Mouse (Mus musculus): ENCODE data around the gene Bex6. TPM values are rescaled to one million over a fixed set of nuclear protein-coding genes. Genes with fewer than 3 reads are reported as not detected.
"Not testable (repeated sequence)": the region's sequence is repeated elsewhere in the genome, so short reads cannot be mapped to it uniquely, and the experiment has no call there.

The Bex6 gene
- polyA plus RNA-seq, 1 experiment from 2014 or later = not detected

DNA sequence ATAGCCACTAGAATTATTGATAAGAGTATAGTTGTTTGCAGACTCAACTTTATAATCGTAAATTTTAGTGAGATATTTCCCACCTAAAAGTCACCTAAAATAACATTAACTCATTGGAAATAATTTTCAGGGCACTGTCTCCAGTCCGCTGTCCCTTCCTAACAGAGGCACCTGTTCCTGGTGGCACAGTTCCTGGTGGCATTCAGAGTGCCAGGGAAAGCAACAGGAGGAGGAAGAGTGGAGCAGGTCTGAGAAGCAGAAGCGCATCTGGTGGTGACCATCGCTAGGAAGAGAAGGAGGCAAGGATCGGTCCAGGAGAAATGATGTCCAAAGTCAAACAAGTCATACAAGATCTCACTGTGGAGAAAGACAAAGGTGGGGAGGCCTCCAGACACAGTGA is 6.4 kb downstream of the Bex6 start:
- Histone ChIP-seq H3K4me2 (no peak overlapping the region), H3K27ac (no peak overlapping the region), H3K4me3 (no peak overlapping the region), H3K4me1 (no peaks in the 10 kb centered on the region), H3K36me3 (replicated peaks) (no peaks in the 10 kb centered on the region), H3K27me3 (replicated peaks) (no peaks in the 10 kb centered on the region), H3K9ac (no peak overlapping the region), H3K9me3 (no peaks in the 10 kb centered on the region)
- no peak for ATAC-seq (replicated peaks)
- WGBS = 92% methylated on average over 5 of the region's 5 CpGs

DNA sequence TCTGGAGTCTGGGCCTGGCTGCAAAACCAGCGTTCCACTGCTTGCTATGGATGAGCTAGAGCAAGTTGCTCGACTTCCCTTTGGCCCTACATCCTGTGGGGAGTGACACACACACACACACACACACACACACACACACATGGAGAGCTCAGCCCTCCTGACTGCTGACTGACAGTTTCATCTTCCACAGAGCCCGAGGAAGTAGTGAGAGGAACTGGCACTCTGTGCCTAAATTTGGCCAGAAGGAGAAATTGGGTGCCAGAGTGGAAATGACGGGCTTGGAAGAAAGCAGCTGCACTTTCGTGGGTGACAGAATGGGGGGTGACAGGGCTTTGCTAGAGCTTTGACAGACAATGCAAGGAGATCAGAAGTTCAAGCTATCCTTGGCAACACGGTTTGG is 9.5 kb downstream of the Bex6 start:
- H3K27me3 ChIP-seq (replicated peaks) = no peaks in the 10 kb centered on the region
- no peaks in the 10 kb centered on the region for H3K9me3 ChIP-seq
- H3K27ac ChIP-seq = no peak overlapping the region
- WGBS = 63% methylated on average over 6 of the region's 6 CpGs
- ATAC-seq (replicated peaks) = no peak
- H3K4me1 ChIP-seq = no peaks in the 10 kb centered on the region
- H3K9ac ChIP-seq = no peak overlapping the region
- no peak overlapping the region for H3K4me3 ChIP-seq
- no peak overlapping the region for H3K4me2 ChIP-seq
- H3K36me3 ChIP-seq (replicated peaks) = no peaks in the 10 kb centered on the region

DNA sequence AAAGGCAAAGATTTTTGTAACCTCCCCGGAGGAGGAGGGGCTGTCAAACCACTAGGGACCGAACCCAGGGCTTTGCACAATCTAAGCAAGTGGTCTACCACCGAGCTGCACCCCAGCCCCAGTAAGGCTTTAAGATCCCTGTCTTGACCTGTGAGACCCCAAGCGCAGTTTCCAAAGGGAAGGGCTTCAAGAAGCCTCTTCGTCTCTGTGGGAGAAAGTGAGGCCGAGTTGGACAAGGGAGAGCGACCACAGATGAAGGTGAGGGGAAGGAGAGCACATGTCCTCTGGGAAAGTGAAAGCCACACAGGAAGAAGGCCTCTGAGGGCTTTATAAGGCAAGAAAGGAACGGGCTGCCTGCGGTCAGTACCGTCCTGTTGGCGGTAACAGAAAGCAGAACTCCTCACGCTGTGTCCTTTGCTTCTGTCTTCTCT is 10.4 kb downstream of the Bex6 start:
- Histone ChIP-seq H3K4me1 (no peaks in the 10 kb centered on the region), H3K4me2 (no peak overlapping the region), H3K9me3 (no peaks in the 10 kb centered on the region), H3K27me3 (replicated peaks) (no peaks in the 10 kb centered on the region), H3K36me3 (replicated peaks) (no peaks in the 10 kb centered on the region), H3K27ac (no peak overlapping the region), H3K4me3 (no peak overlapping the region), H3K9ac (no peak overlapping the region)
- ATAC-seq (replicated peaks) = no peak
- 71% methylated on average over 10 of the region's 12 CpGs for WGBS

GRCm38 (mm10) chr16:32200256-32201003 is 20.8 kb downstream of the Bex6 start:
- no peak for ATAC-seq (replicated peaks)
- Histone ChIP-seq H3K4me2 (peak overlapping the region; percentile 26; the same call in 1 of the 2 replicates), H3K27ac (peak overlapping the region; percentile 53; the same call in 1 of the 2 replicates), H3K9ac (no peak overlapping the region), H3K36me3 (replicated peaks) (no peaks in the 10 kb centered on the region), H3K4me3 (0 out of 2 replicates have a peak overlapping the region, but pooled peaks have one; percentile 15), H3K4me1 (0 out of 2 replicates have a peak, but pooled peaks cover 8% of the 10 kb centered on the region), H3K9me3 (no peaks in the 10 kb centered on the region), H3K27me3 (replicated peaks) (no peaks in the 10 kb centered on the region)
- 52% methylated on average over 21 of the region's 21 CpGs for WGBS

DNA sequence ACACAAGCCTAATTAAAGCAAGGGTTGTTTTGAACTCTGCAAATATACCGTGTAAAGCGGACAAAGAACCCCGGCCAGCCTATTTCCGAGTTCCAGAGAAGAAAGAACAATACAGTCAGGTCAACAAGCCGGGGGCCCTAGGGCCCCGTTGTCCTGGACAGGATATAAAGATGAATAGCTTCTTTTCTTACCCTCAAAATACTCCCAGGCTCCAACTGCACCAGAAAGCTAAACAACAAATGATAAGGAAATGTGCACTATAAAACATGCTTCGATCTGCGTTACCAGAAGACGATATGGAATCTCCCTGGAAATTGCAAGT is 21.3 kb downstream of the Bex6 start:
- H3K4me2 ChIP-seq = peak overlapping the region; percentile 26; the same call in 1 of the 2 replicates

GRCm38 (mm10) chr16:32202681-32203080 is 23.1 kb downstream of the Bex6 start:
- WGBS = 75% methylated on average over 6 of the region's 6 CpGs
- 0 out of 2 replicates have a peak, but pooled peaks cover 8% of the 10 kb centered on the region for H3K4me1 ChIP-seq
- no peaks in the 10 kb centered on the region for H3K27me3 ChIP-seq (replicated peaks)
- H3K4me2 ChIP-seq = no peak overlapping the region
- no peak for ATAC-seq (replicated peaks)
- no peak overlapping the region for H3K9ac ChIP-seq
- no peak overlapping the region for H3K27ac ChIP-seq
- no peaks in the 10 kb centered on the region for H3K36me3 ChIP-seq (replicated peaks)
- no peak overlapping the region for H3K4me3 ChIP-seq
- no peaks in the 10 kb centered on the region for H3K9me3 ChIP-seq

More for the DNA sequence above, 21.3 kb downstream of the Bex6 start:
- no peak overlapping the region for H3K9ac ChIP-seq
- 46% methylated on average over 9 of the region's 9 CpGs for WGBS
- H3K36me3 ChIP-seq (replicated peaks) = no peaks in the 10 kb centered on the region
- H3K4me1 ChIP-seq = 0 out of 2 replicates have a peak, but pooled peaks cover 8% of the 10 kb centered on the region
- no peaks in the 10 kb centered on the region for H3K9me3 ChIP-seq
- no peak overlapping the region for H3K4me3 ChIP-seq
- ATAC-seq (replicated peaks) = no peak
- no peaks in the 10 kb centered on the region for H3K27me3 ChIP-seq (replicated peaks)
- no peak overlapping the region for H3K27ac ChIP-seq

DNA sequence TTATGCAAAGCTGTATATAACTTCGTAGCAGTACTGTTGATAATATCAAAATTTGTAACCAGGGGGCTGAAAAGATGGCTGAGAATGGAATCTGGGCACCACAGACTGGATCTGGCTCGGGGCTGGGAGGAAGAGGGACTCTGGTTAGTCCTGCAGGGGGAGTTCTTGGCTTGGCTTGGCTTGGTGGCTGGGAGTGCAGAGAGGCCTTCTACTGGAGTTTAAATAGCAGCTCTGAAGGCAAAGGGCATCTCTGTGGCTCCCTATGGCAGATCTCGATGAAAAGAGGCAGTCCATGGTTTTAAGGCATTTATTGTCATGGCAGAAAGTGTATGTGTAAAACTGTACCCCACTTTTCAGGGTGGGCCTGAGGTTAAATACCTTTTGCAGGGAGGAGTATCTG is 25.3 kb downstream of the Bex6 start:
- Histone ChIP-seq H3K27me3 (replicated peaks) (no peaks in the 10 kb centered on the region), H3K36me3 (replicated peaks) (no peaks in the 10 kb centered on the region), H3K4me1 (0 out of 2 replicates have a peak, but pooled peaks cover 8% of the 10 kb centered on the region), H3K9me3 (no peaks in the 10 kb centered on the region), H3K27ac (no peak overlapping the region), H3K4me2 (no peak overlapping the region), H3K9ac (no peak overlapping the region), H3K4me3 (no peak overlapping the region)
- WGBS = 62% methylated on average over 3 of the region's 3 CpGs
- ATAC-seq (replicated peaks) = no peak

DNA sequence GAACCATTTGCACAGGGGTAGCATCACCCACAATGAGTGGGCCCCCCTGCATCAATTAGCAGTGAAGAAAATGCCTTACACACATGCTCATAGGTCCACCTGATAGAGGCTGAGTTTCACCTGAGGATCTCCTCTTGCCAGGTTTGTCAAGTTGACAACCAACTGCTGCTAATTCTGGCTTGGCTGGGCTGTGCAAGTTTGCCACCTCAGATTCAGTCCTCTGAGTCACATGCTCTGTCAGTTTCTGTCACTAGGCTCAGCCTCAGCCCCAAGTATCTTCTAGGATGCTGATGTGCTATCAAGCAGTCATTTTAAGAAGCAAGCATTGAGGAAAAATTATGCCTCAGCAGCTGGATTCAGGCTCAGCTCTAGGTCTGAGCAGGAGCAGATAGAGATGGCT is 34.5 kb downstream of the Bex6 start:
- no peak for ATAC-seq (replicated peaks)

DNA sequence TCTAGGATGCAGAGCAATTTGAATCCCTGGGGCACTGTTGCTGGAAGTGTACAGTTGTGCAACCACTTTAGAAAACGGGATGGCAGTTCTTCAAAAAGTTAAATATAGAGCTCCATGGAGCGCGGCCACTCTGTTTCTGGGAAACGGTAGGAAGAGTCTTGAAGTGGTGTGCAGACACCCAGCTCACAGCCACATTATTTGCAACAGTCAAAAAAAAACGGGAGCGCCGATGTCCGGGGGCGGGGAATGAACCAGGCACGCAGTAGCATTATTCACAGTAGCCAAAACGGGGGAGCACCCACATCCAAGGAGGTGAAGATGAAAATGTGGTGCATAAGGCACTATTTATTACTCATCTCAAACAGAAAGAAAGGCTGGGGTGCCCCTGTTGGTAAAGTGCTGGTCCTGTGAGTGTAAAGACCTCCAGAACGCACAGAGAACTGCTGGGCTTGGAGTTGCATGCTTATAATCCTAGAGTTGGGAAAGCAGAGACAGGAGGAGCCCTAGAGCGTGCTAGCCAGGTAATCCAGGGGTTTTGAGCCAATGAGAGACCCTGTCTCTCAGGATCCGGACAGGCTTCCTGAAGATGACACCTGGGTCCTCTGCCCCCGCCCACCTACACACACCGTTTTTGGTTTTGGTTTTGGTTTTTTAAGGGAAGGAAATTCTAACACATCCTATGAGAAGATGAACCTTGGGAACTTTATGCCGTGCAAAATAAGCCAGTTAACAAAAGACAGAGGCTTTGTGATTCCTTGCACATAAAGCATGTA is 35.4 kb downstream of the Bex6 start:
- no peak overlapping the region for H3K9ac ChIP-seq
- WGBS = 83% methylated on average over 17 of the region's 17 CpGs
- no peak for ATAC-seq (replicated peaks)
- no peaks in the 10 kb centered on the region for H3K4me1 ChIP-seq
- no peaks in the 10 kb centered on the region for H3K9me3 ChIP-seq
- no peaks in the 10 kb centered on the region for H3K36me3 ChIP-seq (replicated peaks)
- no peak overlapping the region for H3K4me3 ChIP-seq
- no peaks in the 10 kb centered on the region for H3K27me3 ChIP-seq (replicated peaks)
- H3K4me2 ChIP-seq = no peak overlapping the region
- H3K27ac ChIP-seq = no peak overlapping the region

More for the DNA sequence above, 34.5 kb downstream of the Bex6 start:
- H3K4me3 ChIP-seq = no peak overlapping the region
- H3K27ac ChIP-seq = no peak overlapping the region
- no peaks in the 10 kb centered on the region for H3K27me3 ChIP-seq (replicated peaks)
- no peak overlapping the region for H3K4me2 ChIP-seq
- H3K36me3 ChIP-seq (replicated peaks) = no peaks in the 10 kb centered on the region
- no peaks in the 10 kb centered on the region for H3K9me3 ChIP-seq
- no peak overlapping the region for H3K9ac ChIP-seq
- no peaks in the 10 kb centered on the region for H3K4me1 ChIP-seq

- Histone ChIP-seq H3K4me1 (no peaks in the 10 kb centered on the region), H3K9ac (no peak overlapping the region), H3K4me3 (no peak overlapping the region), H3K9me3 (no peaks in the 10 kb centered on the region), H3K4me2 (no peak overlapping the region), H3K27me3 (replicated peaks) (no peaks in the 10 kb centered on the region), H3K27ac (no peak overlapping the region), H3K36me3 (replicated peaks) (no peaks in the 10 kb centered on the region)
- no peak for ATAC-seq (replicated peaks)
- WGBS = 79% methylated on average over 4 of the region's 4 CpGs
Observed at GRCm38 (mm10) chr16:32221803-32222202, 42.2 kb downstream of the Bex6 start.

- Histone ChIP-seq H3K9ac (no peak overlapping the region), H3K9me3 (no peaks in the 10 kb centered on the region), H3K4me1 (no peaks in the 10 kb centered on the region), H3K27ac (no peak overlapping the region), H3K36me3 (replicated peaks) (no peaks in the 10 kb centered on the region), H3K4me2 (no peak overlapping the region), H3K4me3 (no peak overlapping the region), H3K27me3 (replicated peaks) (no peaks in the 10 kb centered on the region)
- ATAC-seq (replicated peaks) = no peak
Observed at GRCm38 (mm10) chr16:32222399-32222798, 42.8 kb downstream of the Bex6 start.

- ATAC-seq (replicated peaks) = not testable (repeated sequence)
Observed at GRCm38 (mm10) chr16:32232050-32232449, 52.4 kb downstream of the Bex6 start.

More at GRCm38 (mm10) chr16:32232050-32232449, 52.4 kb downstream of the Bex6 start:
- not testable (repeated sequence) for H3K9ac ChIP-seq; H3K4me3 ChIP-seq; H3K4me2 ChIP-seq; H3K4me1 ChIP-seq; H3K27me3 ChIP-seq (replicated peaks); H3K9me3 ChIP-seq; H3K27ac ChIP-seq; H3K36me3 ChIP-seq (replicated peaks)
- 84% methylated on average over 3 of the region's 3 CpGs for WGBS
